Mouse (Mus musculus): Measurements from ENCODE around the gene Dpep3.

DNA sequence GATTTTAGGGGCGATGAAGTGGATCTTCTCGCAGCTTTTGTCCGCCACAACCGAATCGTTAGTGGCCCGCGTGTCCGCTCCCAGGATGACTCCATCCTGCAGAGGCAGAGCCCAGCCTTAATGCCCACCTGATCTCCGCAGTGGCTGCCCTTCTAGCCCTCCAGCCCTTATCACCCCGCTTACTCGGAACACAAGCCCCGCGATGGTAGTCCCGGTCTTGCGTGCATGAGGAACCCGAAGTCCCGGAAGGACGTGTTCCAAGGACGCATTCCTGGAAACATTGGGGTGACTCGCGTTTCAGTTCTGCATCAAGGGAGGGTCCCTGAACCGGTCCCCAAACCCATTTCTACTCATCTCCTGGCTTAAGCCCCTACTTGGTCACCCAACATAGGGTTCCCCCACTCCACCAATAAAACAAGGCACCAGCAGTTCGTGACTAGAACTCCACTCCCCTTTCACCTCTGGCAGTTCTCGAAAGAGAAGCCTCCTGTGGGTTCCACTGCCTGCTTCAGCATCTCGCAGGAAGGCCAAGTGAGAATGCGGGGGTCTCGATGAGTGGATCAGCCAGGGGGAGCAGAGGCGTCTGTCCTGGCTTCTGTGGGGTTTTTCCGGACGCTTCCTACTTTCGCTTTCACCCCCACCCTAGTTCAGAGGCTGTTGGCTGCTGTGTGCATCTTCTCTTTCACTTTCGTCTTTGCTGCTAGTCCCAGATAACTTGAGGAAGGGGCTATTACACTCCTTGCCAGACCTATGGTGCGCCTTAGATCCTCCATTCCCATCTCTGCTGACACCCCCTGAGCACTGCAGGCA lies 41.5 kb downstream of the Dpep3 start:
- TF ChIP-seq CTCF (IDR thresholded peaks at IDR 0.05; ENCODE audit: insufficient read depth, low read length) (no peak), POLR2A (IDR thresholded peaks at IDR 0.05; ENCODE audit: borderline replicate concordance, extremely low read depth, low read depth, low read length) (peak; percentile 67; the same call in 1 of the 2 replicates)

All from lung, adult 2 months (tissue).